Mouse (Mus musculus): ENCODE measurements at regions not wholly inside any gene's neighbourhood (a gene's known extent, or its start where the extent isn't known, plus 50 kb on each side); places are given as distances from the start of the nearest gene placed in this dataset.

- no peak for DNase-seq (ENCODE audit: low spot score)
Measured at GRCm38 (mm10) chr16:75663871-75664270, 71.2 kb downstream of the Rbm11 start.

DNA sequence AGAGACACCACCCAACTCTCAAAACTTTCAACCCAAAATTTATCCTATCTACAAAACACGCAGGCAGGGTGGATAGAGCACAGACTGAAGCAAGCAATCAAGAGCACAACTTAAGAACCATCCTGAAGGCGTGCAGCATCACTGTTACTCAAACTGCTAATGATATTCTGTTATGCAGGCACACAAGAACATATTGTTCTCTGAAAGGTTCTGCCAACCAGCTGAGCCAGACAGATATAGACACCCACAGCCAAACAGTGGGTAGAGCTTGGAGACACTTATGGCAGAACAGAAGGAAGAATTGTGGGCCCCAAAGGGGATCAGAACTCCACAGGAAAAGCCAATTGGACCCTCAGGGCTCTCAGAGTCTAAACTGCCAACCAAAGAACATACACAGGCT, 74.9 kb downstream of the Rbm11 start:
- no peak for DNase-seq (ENCODE audit: low spot score)

- no peak for DNase-seq (ENCODE audit: low spot score)
Measured at GRCm38 (mm10) chr16:75672112-75672511, 79.5 kb downstream of the Rbm11 start.

- peak; percentile 85 for DNase-seq (ENCODE audit: low spot score)
Measured at GRCm38 (mm10) chr16:75675871-75676270, 83.2 kb downstream of the Rbm11 start.

DNA sequence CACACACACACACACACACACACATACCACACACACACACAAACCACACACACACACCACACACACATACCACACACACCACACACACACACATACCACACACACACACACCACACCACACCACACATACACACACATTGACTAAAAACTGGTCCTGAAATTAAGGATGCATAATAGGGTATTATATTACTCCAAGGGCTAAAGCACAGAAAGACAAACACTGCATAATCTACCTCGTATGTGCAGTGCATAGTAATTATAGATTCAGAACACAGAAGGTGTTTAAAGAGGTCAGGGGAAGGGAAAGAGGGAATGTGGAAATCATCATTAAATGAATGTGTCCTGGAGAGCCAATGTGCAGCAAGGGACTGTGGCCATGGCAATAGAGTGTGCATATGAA, 84.5 kb downstream of the Rbm11 start:
- DNase-seq (ENCODE audit: low spot score) = no peak

Data from embryo, embryonic 10.5 days (tissue).